Mouse (Mus musculus): ENCODE measurements around the gene Mnat1. TPM values are rescaled to one million over a fixed set of nuclear protein-coding genes. Genes with fewer than 3 reads are reported as not detected.
"Not testable (repeated sequence)": the region's sequence is repeated elsewhere in the genome, so short reads cannot be mapped to it uniquely, and the experiment has no call there.

The Mnat1 gene
- polyA plus RNA-seq (2012; rRNA removed): 4.4 and 5.7 TPM in 2 replicates

DNA sequence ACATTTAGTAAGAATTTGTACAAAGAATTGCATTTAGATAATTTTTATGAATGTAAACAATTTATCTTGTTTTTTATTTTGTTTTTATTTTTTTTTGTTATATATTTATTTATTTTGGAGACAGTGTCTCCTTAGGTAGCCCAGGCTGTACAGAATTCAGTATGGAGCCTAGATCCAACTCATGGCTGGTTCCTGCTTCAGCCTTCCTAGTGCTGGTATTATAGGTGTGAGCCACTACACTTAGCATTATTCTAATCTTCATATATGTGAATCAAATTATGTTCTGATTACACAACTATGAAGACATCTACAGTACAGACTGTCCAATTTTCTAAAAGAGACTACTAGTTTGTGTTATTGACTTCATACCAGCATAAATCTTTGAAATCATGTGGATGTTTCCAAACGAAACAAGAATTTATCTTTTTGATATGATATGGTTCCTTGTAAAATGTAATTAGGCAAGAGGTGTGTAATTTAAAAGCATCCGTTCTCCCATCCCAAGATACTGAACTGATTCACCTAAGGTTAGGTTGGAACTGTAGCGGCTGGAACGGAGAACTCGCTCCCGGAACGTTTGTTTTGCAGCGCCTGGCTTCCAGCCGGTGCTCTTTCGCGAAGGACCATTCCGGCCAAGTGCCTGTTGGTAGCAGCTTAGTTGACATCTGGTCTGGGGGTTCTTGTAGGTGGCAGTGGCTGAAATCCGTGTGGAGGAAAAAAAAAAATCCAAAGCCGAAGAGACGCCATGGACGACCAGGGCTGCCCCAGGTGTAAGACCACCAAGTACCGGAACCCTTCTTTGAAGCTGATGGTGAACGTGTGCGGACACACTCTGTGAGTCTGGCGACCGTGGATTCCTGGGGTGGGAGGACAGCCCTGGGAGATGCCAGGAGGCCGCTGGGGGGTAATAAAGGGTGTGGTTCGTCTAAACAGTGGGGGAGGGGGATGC lies at the start of gene Mnat1:
Gene Mnat1, plus strand, starts transcription at position 625 of the 949 bp plus-strand sequence.
- peak within 1 kb of the TSS; percentile 86 for H3K27ac ChIP-seq (ENCODE audit: control insufficient read depth, insufficient read depth, low read depth, low read length)
- TF ChIP-seq CTCF (IDR thresholded peaks at IDR 0.05; ENCODE audit: control insufficient read depth, insufficient read depth, insufficient replicate concordance, low read depth, low read length) (no peak), POLR2A (IDR thresholded peaks at IDR 0.05; ENCODE audit: control insufficient read depth, low read depth, low read length) (peak; percentile 85)

GRCm38 (mm10) chr12:73081828-73082227 lies 41.7 kb upstream of the Mnat1 start:
- not testable (repeated sequence) for H3K4me1 ChIP-seq (ENCODE audit: control insufficient read depth, insufficient read depth, low read length); H3K27me3 ChIP-seq (ENCODE audit: control insufficient read depth, insufficient read depth, low read length); H3K4me3 ChIP-seq (ENCODE audit: control insufficient read depth, low read depth, low read length); H3K27ac ChIP-seq (ENCODE audit: control insufficient read depth, insufficient read depth, low read depth, low read length); H3K36me3 ChIP-seq (ENCODE audit: control insufficient read depth, insufficient read depth, low read length)

More for the DNA sequence above, at the start of gene Mnat1:
- H3K36me3 ChIP-seq (ENCODE audit: control insufficient read depth, insufficient read depth, low read length): no peaks in the 10 kb centered on the region
- peak within 1 kb of the TSS; percentile 99 for H3K4me3 ChIP-seq (ENCODE audit: control insufficient read depth, low read depth, low read length)
- no peaks in the 10 kb centered on the region for H3K27me3 ChIP-seq (ENCODE audit: control insufficient read depth, insufficient read depth, low read length)
- no peaks in the 10 kb centered on the region; the same call in none of the 2 replicates for H3K4me1 ChIP-seq (ENCODE audit: control insufficient read depth, insufficient read depth, low read length)

GRCm38 (mm10) chr12:73083773-73084172 lies 39.7 kb upstream of the Mnat1 start:
- Histone ChIP-seq H3K27ac (ENCODE audit: control insufficient read depth, insufficient read depth, low read depth, low read length) (no peak overlapping the region), H3K4me1 (ENCODE audit: control insufficient read depth, insufficient read depth, low read length) (no peaks in the 10 kb centered on the region), H3K36me3 (ENCODE audit: control insufficient read depth, insufficient read depth, low read length) (no peaks in the 10 kb centered on the region), H3K27me3 (ENCODE audit: control insufficient read depth, insufficient read depth, low read length) (no peaks in the 10 kb centered on the region), H3K4me3 (ENCODE audit: control insufficient read depth, low read depth, low read length) (no peak overlapping the region)
- TF ChIP-seq CTCF (IDR thresholded peaks at IDR 0.05; ENCODE audit: control insufficient read depth, insufficient read depth, insufficient replicate concordance, low read depth, low read length) (no peak), POLR2A (IDR thresholded peaks at IDR 0.05; ENCODE audit: control insufficient read depth, low read depth, low read length) (no peak)

DNA sequence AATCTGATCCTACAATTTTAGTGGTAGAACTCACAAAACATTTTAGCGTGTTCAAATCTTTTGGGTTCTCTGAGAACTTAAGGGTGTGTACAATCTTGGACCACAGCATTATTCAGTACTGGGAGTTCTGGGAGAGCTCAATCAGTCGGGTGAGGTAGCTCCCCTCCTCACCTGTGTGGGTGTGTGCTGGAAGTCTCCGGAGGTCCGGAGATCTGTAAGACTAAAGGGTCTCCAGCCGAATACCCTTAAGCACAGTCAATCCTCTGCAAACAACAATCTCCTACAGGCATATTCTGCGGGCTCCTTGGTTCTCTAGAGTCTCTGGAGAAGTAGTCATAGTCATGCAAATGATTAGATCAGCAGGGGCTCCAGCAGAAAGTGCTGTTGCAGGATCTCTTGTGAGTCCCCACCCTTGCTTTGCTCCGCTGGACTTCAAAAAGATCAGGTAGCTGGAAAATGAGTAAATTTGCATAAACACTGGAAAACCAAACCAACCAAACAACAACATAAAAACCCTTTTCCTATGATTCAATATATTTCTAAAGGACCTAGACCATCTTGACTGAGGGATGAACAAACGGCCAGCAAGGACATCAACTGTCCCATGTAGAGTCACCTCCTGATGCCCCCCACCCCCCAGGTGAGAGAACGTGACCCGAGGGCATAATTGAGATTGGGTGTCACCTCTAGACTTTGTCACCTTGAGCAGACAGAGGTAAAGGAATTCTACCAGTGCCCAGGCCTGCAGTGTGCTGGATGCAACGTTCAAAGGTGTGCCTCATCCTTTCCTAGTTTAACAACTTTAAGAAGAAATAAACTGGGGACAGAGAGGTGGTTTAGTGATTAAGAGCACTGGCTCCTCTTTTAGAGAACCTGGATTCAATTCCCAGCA lies 37.5 kb upstream of the Mnat1 start:
- no peak overlapping the region for H3K4me3 ChIP-seq (ENCODE audit: control insufficient read depth, low read depth, low read length)
- H3K27me3 ChIP-seq (ENCODE audit: control insufficient read depth, insufficient read depth, low read length): no peaks in the 10 kb centered on the region

GRCm38 (mm10) chr12:73087086-73087485 lies 36.4 kb upstream of the Mnat1 start:
- Histone ChIP-seq H3K27ac (ENCODE audit: control insufficient read depth, insufficient read depth, low read depth, low read length) (no peak overlapping the region), H3K4me1 (ENCODE audit: control insufficient read depth, insufficient read depth, low read length) (no peaks in the 10 kb centered on the region), H3K4me3 (ENCODE audit: control insufficient read depth, low read depth, low read length) (no peak overlapping the region)

More for the DNA sequence above, 37.5 kb upstream of the Mnat1 start:
- Histone ChIP-seq H3K4me1 (ENCODE audit: control insufficient read depth, insufficient read depth, low read length) (no peaks in the 10 kb centered on the region), H3K36me3 (ENCODE audit: control insufficient read depth, insufficient read depth, low read length) (no peaks in the 10 kb centered on the region), H3K27ac (ENCODE audit: control insufficient read depth, insufficient read depth, low read depth, low read length) (no peak overlapping the region)
- TF ChIP-seq POLR2A (IDR thresholded peaks at IDR 0.05; ENCODE audit: control insufficient read depth, low read depth, low read length) (no peak), CTCF (IDR thresholded peaks at IDR 0.05; ENCODE audit: control insufficient read depth, insufficient read depth, insufficient replicate concordance, low read depth, low read length) (no peak)

DNA sequence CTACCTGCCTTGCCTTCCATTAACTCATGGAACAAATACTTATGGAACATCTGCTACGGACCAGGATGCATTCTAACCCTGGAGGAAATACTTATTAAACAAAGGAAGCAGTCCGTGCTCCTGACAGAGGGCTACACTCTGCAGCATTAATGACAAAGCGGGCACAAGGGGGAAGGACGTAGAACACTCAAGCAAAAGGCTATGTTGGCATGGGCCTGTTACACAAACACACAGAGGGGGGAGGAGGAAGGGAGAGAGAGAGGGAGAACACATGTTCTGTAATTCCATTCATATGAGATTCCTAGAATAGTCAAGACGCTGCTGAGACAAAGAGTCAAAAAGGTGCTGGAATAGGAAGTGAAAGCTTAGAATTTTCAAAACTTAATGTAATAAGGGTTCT lies 35.0 kb upstream of the Mnat1 start:
- H3K4me1 ChIP-seq (ENCODE audit: control insufficient read depth, insufficient read depth, low read length): no peaks in the 10 kb centered on the region
- H3K27ac ChIP-seq (ENCODE audit: control insufficient read depth, insufficient read depth, low read depth, low read length): no peak overlapping the region
- TF ChIP-seq CTCF (IDR thresholded peaks at IDR 0.05; ENCODE audit: control insufficient read depth, insufficient read depth, insufficient replicate concordance, low read depth, low read length) (no peak), POLR2A (IDR thresholded peaks at IDR 0.05; ENCODE audit: control insufficient read depth, low read depth, low read length) (no peak)

More at GRCm38 (mm10) chr12:73087086-73087485, 36.4 kb upstream of the Mnat1 start:
- TF ChIP-seq POLR2A (IDR thresholded peaks at IDR 0.05; ENCODE audit: control insufficient read depth, low read depth, low read length): no peak
- TF ChIP-seq CTCF (IDR thresholded peaks at IDR 0.05; ENCODE audit: control insufficient read depth, insufficient read depth, insufficient replicate concordance, low read depth, low read length): no peak
- H3K36me3 ChIP-seq (ENCODE audit: control insufficient read depth, insufficient read depth, low read length): no peaks in the 10 kb centered on the region
- H3K27me3 ChIP-seq (ENCODE audit: control insufficient read depth, insufficient read depth, low read length): no peaks in the 10 kb centered on the region

DNA sequence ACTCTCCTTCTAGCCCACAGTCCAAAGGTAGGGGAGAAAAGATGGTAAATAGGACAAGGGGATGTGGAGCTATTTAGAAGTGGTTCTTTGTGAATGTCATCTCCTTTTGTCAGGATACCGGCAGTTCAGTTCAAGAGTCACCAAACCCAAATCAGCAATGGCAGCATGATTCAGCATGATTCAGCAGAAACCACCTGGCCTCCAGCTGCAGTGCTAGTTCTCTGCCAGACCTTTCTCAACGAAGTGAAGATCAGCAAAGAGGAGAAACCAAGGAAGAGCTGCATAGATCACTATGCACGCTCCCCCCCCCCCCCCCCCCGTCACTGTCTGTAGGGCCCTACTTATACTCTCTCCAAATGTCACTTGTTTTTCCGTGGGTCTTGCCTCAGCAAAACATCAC lies 34.6 kb upstream of the Mnat1 start:
- Histone ChIP-seq H3K4me1 (ENCODE audit: control insufficient read depth, insufficient read depth, low read length) (no peaks in the 10 kb centered on the region), H3K36me3 (ENCODE audit: control insufficient read depth, insufficient read depth, low read length) (no peaks in the 10 kb centered on the region), H3K27ac (ENCODE audit: control insufficient read depth, insufficient read depth, low read depth, low read length) (no peak overlapping the region), H3K27me3 (ENCODE audit: control insufficient read depth, insufficient read depth, low read length) (no peaks in the 10 kb centered on the region), H3K4me3 (ENCODE audit: control insufficient read depth, low read depth, low read length) (no peak overlapping the region)
- TF ChIP-seq POLR2A (IDR thresholded peaks at IDR 0.05; ENCODE audit: control insufficient read depth, low read depth, low read length) (no peak), CTCF (IDR thresholded peaks at IDR 0.05; ENCODE audit: control insufficient read depth, insufficient read depth, insufficient replicate concordance, low read depth, low read length) (no peak)

More for the DNA sequence above, 35.0 kb upstream of the Mnat1 start:
- no peaks in the 10 kb centered on the region for H3K27me3 ChIP-seq (ENCODE audit: control insufficient read depth, insufficient read depth, low read length)
- H3K36me3 ChIP-seq (ENCODE audit: control insufficient read depth, insufficient read depth, low read length): no peaks in the 10 kb centered on the region
- no peak overlapping the region for H3K4me3 ChIP-seq (ENCODE audit: control insufficient read depth, low read depth, low read length)
